Mouse (Mus musculus) forebrain, embryonic 15.5 days (tissue): ENCODE data around the gene 4833423E24Rik. TPM values are rescaled to one million over a fixed set of nuclear protein-coding genes. Genes with fewer than 3 reads are reported as not detected.

ENCODE experiments used
- ATAC-seq: fragments of 200-750 bp; cut with Nextera tagmentation; replicated peaks from 2 replicates; pipeline ENCODE4 v1.8.0; 2017; ENCODE audit warnings: mild to moderate bottlenecking, moderate TSS enrichment, moderate library complexity
- H3K27ac ChIP-seq: fragments of 300-500 bp; sonication (generic); replicated peaks from 2 replicates; pipeline ENCODE4 v1.5.1; 2015; ENCODE audit warnings: mild to moderate bottlenecking, inconsistent platforms
- H3K27me3 ChIP-seq: fragments of 300-500 bp; sonication (generic); 2 replicates; pipeline ENCODE4 v1.6.1; 2015; ENCODE audit warnings: inconsistent platforms
- H3K36me3 ChIP-seq: fragments of 300-500 bp; sonication (generic); 2 replicates; pipeline ENCODE4 v1.6.1; 2015; ENCODE audit warnings: mild to moderate bottlenecking, inconsistent platforms
- H3K4me1 ChIP-seq: fragments of 300-500 bp; sonication (generic); 2 replicates; pipeline ENCODE4 v1.6.1; 2015; ENCODE audit warnings: inconsistent platforms
- H3K4me2 ChIP-seq: fragments of 300-500 bp; sonication (generic); replicated peaks from 2 replicates; pipeline ENCODE4 v1.6.1; 2015; ENCODE audit warnings: mild to moderate bottlenecking, inconsistent platforms
- H3K4me3 ChIP-seq: fragments of 300-500 bp; sonication (generic); 2 replicates; pipeline ENCODE4 v1.5.1; 2015; ENCODE audit warnings: mild to moderate bottlenecking, inconsistent platforms
- H3K9ac ChIP-seq: fragments of 300-500 bp; sonication (generic); replicated peaks from 2 replicates; pipeline ENCODE4 v1.6.1; 2015; ENCODE audit warnings: mild to moderate bottlenecking, inconsistent platforms
- H3K9me3 ChIP-seq: fragments of 300-500 bp; sonication (generic); 2 replicates; pipeline ENCODE4 v1.6.1; 2016; ENCODE audit warnings: inconsistent platforms
- WGBS: fragments of 180-500 bp; shearing (Covaris S2); methylation state at CpG from one replicate; pipeline ENCODE4 v1.1.7; 2015; ENCODE audit warnings: mixed read lengths; 5-methylcytosine and 5-hydroxymethylcytosine counted together
- polyA plus RNA-seq: library from polyadenylated mRNA; unstranded; fragments of >200 nt; fragmentation: Nextera tagmentation; extraction: Ambion mirVana; gene quantifications from 2 replicates; pipeline ENCODE4 v1.2.1, GENCODE M21; 2015

The 4833423E24Rik gene
- not detected in 2 replicates for polyA plus RNA-seq

- Histone ChIP-seq H3K9ac (no peak within 1 kb of the TSS), H3K9me3 (no peaks in the 10 kb centered on the region), H3K4me3 (no peak within 1 kb of the TSS), H3K27ac (no peak within 1 kb of the TSS), H3K4me2 (no peak within 1 kb of the TSS), H3K4me1 (no peaks in the 10 kb centered on the region), H3K36me3 (no peaks in the 10 kb centered on the region), H3K27me3 (no peaks in the 10 kb centered on the region)
- ATAC-seq, result no peak
- WGBS, result 26% methylated on average over 4 of the region's 4 CpGs
Measured at GRCm38 (mm10) chr2:85518879-85519278, at the start of gene 4833423E24Rik. Gene 4833423E24Rik, minus strand, starts transcription at chr2:85519024.

GRCm38 (mm10) chr2:85561187-85561586 lies 42.4 kb upstream of the 4833423E24Rik start:
- no peaks in the 10 kb centered on the region for H3K4me1 ChIP-seq
- no peak overlapping the region for H3K4me2 ChIP-seq
- H3K9me3 ChIP-seq, result no peaks in the 10 kb centered on the region
- no peak overlapping the region for H3K4me3 ChIP-seq
- H3K36me3 ChIP-seq, result no peaks in the 10 kb centered on the region
- H3K27me3 ChIP-seq, result no peaks in the 10 kb centered on the region
- ATAC-seq, result peak; percentile 84
- no peak overlapping the region for H3K27ac ChIP-seq
- WGBS, result 21% methylated on average over 4 of the region's 4 CpGs
- H3K9ac ChIP-seq, result no peak overlapping the region

DNA sequence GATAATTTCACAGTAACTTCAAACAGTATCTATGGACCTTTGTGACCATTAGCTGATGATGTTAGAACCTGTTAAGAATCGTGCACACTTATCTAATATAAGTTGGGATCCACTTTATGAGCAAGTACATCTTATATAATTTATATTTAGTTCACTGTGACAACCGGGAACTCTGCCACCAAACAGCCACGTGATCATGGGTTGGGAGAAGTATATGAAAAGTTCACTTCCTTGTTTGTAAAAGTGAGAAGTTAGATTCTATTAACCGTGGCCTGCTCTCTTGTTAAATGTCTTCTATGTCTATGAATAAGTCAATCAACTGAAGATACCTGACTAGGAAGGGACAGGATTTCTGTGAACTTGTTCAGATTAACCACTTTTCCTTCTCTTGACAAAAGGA lies 41.4 kb upstream of the 4833423E24Rik start:
- Histone ChIP-seq H3K36me3 (no peaks in the 10 kb centered on the region), H3K9me3 (no peaks in the 10 kb centered on the region), H3K4me3 (no peak overlapping the region), H3K4me1 (no peaks in the 10 kb centered on the region), H3K9ac (no peak overlapping the region), H3K27me3 (no peaks in the 10 kb centered on the region), H3K27ac (no peak overlapping the region), H3K4me2 (no peak overlapping the region)
- ATAC-seq, result no peak
- 75% methylated on average over 4 of the region's 4 CpGs for WGBS

- no peaks in the 10 kb centered on the region for H3K9me3 ChIP-seq
- H3K27ac ChIP-seq, result no peak overlapping the region
- H3K4me2 ChIP-seq, result no peak overlapping the region
- 52% methylated on average over 1 of the region's 1 CpGs for WGBS
- ATAC-seq, result no peak
- no peaks in the 10 kb centered on the region for H3K36me3 ChIP-seq
- H3K4me1 ChIP-seq, result no peaks in the 10 kb centered on the region
- no peaks in the 10 kb centered on the region for H3K27me3 ChIP-seq
- H3K4me3 ChIP-seq, result no peak overlapping the region
- H3K9ac ChIP-seq, result no peak overlapping the region
Measured at GRCm38 (mm10) chr2:85554806-85555205, 36.0 kb upstream of the 4833423E24Rik start.

GRCm38 (mm10) chr2:85533934-85534333 lies 15.1 kb upstream of the 4833423E24Rik start:
- H3K4me3 ChIP-seq, result no peak overlapping the region
- no peaks in the 10 kb centered on the region for H3K27me3 ChIP-seq
- no peaks in the 10 kb centered on the region for H3K4me1 ChIP-seq
- H3K27ac ChIP-seq, result no peak overlapping the region
- no peak for ATAC-seq
- no peak overlapping the region for H3K4me2 ChIP-seq
- no peak overlapping the region for H3K9ac ChIP-seq
- WGBS, result 100% methylated on average over 1 of the region's 1 CpGs
- no peaks in the 10 kb centered on the region for H3K36me3 ChIP-seq
- H3K9me3 ChIP-seq, result no peaks in the 10 kb centered on the region

DNA sequence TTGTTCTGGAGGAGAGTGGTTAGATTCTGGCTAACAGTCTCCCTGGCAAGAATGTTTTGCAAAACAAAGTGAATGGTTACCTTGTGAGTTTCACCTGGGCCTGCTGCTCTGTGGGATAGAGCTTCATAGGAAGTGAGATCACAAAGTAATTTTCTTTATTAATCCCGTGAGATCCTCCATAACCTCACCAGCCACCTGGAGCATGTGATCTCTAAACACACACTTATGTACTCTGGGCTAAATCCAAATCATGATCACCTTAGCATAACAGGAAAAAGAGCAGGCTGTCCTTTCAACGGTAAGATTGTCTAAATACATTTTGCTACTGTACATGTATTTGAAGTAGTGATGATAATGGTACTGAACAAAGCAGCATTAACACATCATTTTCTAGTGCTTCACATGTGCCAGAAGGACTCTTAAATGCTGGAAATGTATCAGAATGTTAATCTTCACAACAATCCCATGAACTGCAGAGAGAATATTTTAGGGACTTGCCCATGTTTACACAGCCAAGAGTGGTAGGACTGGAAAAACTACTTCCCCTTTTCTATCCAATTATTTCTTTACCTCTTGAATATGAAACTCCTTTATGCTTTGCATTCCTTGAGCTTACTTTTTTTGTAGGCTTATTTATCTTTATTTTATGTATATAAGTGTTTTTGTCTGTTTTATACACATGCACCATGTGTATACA lies 13.4 kb upstream of the 4833423E24Rik start:
- H3K4me3 ChIP-seq, result no peak overlapping the region
- 80% methylated on average over 2 of the region's 2 CpGs for WGBS
- no peak overlapping the region for H3K4me2 ChIP-seq
- no peaks in the 10 kb centered on the region for H3K36me3 ChIP-seq
- no peak overlapping the region for H3K9ac ChIP-seq
- no peaks in the 10 kb centered on the region for H3K27me3 ChIP-seq
- ATAC-seq, result no peak
- no peaks in the 10 kb centered on the region for H3K4me1 ChIP-seq
- H3K27ac ChIP-seq, result no peak overlapping the region
- H3K9me3 ChIP-seq, result no peaks in the 10 kb centered on the region

DNA sequence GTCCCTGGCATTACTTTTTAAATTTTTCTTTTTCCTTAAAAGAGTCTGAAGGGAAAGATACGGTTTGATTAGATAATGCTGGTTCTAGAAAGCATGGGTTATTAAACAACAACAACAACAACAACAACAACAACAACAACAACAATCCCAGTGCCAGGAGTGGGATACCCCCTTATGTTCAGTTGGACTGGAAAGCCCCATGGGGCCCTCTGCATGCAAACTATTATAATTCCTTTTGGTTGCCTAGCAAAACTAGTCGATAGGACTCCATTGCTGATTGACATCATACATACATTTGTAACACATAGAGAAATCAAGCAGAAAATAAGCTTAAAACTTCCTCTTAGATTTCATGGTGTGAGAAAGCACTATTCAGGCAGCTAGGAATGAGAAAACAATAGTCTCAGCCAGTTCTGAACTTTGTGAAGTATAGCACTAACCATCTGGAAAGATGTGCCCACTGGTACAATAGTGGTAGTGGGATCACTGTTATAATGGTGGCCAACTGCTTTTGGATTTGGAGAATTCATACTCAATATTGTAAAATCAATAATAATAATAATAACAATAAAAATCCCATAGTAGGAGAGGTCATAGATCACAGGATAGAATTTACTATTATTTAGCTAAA lies 4.2 kb upstream of the 4833423E24Rik start:
- ATAC-seq, result no peak
- WGBS, result 45% methylated on average over 2 of the region's 2 CpGs
- Histone ChIP-seq H3K4me3 (no peak overlapping the region), H3K9me3 (no peaks in the 10 kb centered on the region), H3K4me1 (no peaks in the 10 kb centered on the region), H3K36me3 (no peaks in the 10 kb centered on the region), H3K27me3 (no peaks in the 10 kb centered on the region), H3K4me2 (no peak overlapping the region), H3K27ac (no peak overlapping the region), H3K9ac (no peak overlapping the region)

GRCm38 (mm10) chr2:85518292-85518691 lies 532 bp downstream of the 4833423E24Rik start:
- 86% methylated on average over 10 of the region's 10 CpGs for WGBS
- Histone ChIP-seq H3K27me3 (no peaks in the 10 kb centered on the region), H3K4me3 (no peak overlapping the region), H3K4me2 (no peak overlapping the region), H3K4me1 (no peaks in the 10 kb centered on the region), H3K27ac (no peak overlapping the region), H3K36me3 (no peaks in the 10 kb centered on the region), H3K9ac (no peak overlapping the region), H3K9me3 (no peaks in the 10 kb centered on the region)
- ATAC-seq, result no peak

DNA sequence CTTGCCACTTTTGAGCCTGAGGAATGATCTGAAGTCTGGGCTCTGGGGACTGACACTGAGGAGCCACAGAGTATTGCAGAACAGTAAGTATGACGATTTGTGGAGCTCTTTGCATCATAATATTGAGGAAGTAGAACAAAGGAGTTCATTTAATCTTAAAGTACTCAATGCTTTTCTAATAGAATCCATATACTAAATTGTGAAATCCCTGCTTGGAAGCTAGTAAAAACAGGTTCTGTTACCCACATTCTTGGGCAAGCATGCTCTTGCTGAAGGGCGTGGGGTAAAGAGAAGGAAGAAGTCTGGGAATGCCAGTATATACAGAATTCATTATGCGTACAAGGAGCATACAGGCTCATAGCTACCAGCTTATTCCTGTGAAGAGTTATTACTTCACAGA lies 8.4 kb downstream of the 4833423E24Rik start:
- no peaks in the 10 kb centered on the region for H3K9me3 ChIP-seq
- no peak overlapping the region for H3K9ac ChIP-seq
- no peak overlapping the region for H3K4me3 ChIP-seq
- no peaks in the 10 kb centered on the region for H3K27me3 ChIP-seq
- no peak for ATAC-seq
- WGBS, result 89% methylated on average over 3 of the region's 3 CpGs
- no peaks in the 10 kb centered on the region for H3K4me1 ChIP-seq
- no peak overlapping the region for H3K27ac ChIP-seq
- H3K4me2 ChIP-seq, result no peak overlapping the region
- H3K36me3 ChIP-seq, result no peaks in the 10 kb centered on the region

GRCm38 (mm10) chr2:85490396-85490795 lies 28.4 kb downstream of the 4833423E24Rik start:
- Histone ChIP-seq H3K27ac (no peak overlapping the region), H3K4me3 (no peak overlapping the region), H3K9me3 (no peaks in the 10 kb centered on the region), H3K36me3 (no peaks in the 10 kb centered on the region), H3K9ac (no peak overlapping the region), H3K27me3 (no peaks in the 10 kb centered on the region), H3K4me1 (no peaks in the 10 kb centered on the region), H3K4me2 (no peak overlapping the region)
- ATAC-seq, result no peak
- 82% methylated on average over 5 of the region's 5 CpGs for WGBS

- Histone ChIP-seq H3K4me1 (no peaks in the 10 kb centered on the region), H3K4me3 (no peak overlapping the region), H3K27me3 (no peaks in the 10 kb centered on the region), H3K4me2 (no peak overlapping the region), H3K9ac (no peak overlapping the region), H3K27ac (no peak overlapping the region), H3K36me3 (no peaks in the 10 kb centered on the region), H3K9me3 (no peaks in the 10 kb centered on the region)
- no peak for ATAC-seq
- 85% methylated on average over 3 of the region's 3 CpGs for WGBS
Measured at GRCm38 (mm10) chr2:85466801-85467325, 52.0 kb downstream of the 4833423E24Rik start.

- Histone ChIP-seq H3K27me3 (no peaks in the 10 kb centered on the region), H3K36me3 (no peaks in the 10 kb centered on the region), H3K9ac (no peak within 1 kb of the TSS), H3K4me2 (no peak within 1 kb of the TSS), H3K4me1 (no peaks in the 10 kb centered on the region), H3K4me3 (no peak within 1 kb of the TSS), H3K27ac (no peak within 1 kb of the TSS), H3K9me3 (no peaks in the 10 kb centered on the region)
- ATAC-seq, result no peak
- 14% methylated on average over 1 of the region's 1 CpGs for WGBS
Measured at GRCm38 (mm10) chr2:85443539-85443938, 75.3 kb downstream of the 4833423E24Rik start, which contains the start of gene Olfr995. Gene Olfr995, minus strand, starts transcription at chr2:85443639.
